Mouse (Mus musculus): ENCODE measurements around the gene Pigm.

DNA sequence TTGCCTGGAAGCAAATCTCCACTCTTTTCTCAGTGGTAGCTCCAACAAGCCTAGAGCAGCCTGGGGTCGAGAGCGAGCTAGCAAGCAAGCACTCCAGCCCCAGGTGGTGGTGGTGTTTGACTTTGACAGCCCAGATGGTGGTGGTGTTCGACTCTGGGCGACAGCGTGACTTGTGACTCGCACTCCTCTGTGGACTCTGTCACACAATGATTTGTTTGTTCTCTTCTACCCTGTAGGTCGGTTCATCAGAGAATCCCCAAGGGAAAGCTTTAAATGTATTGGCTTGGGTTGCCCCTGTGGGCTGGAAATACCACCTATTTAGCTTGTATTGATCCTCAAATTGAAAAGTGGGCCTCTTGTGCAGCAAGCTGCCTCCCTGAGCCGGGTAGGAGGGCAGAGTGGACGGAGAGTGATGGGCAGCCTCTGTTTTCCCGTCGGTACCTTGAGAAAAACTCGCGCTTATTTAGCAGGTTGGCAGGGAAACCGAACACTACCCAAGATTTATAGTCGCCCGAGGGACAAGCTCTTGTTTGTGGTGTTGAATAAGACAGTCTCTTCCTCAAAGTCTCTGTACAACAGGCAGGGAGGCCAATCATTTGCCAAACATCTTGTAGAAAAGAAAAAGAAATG is 29.8 kb downstream of the Pigm start:
- TF ChIP-seq CTCF (IDR thresholded peaks at IDR 0.05; ENCODE audit: insufficient read depth, low read length) (no peak), POLR2A (IDR thresholded peaks at IDR 0.05; ENCODE audit: borderline replicate concordance, extremely low read depth, low read depth, low read length) (no peak)
